Mouse (Mus musculus) embryo, embryonic 10.5 days (tissue): Measurements from ENCODE around the gene Chrm2.

Source experiments
- DNase-seq: peaks from one replicate; pipeline ENCODE4 v3.0.0-alpha.2; 2015; ENCODE audit warnings: low spot score

Gene Chrm2

GRCm38 (mm10) chr6:36387612-36388400 is at the start of gene Chrm2:
Gene Chrm2, plus strand, starts transcription at chr6:36388084.
- peak; percentile 51 for DNase-seq

- DNase-seq: no peak
Observed at GRCm38 (mm10) chr6:36373983-36374382, 13.9 kb upstream of the Chrm2 start.

GRCm38 (mm10) chr6:36377936-36378335 is 9.9 kb upstream of the Chrm2 start:
- DNase-seq: peak; percentile 17

GRCm38 (mm10) chr6:36384102-36384501 is 3.8 kb upstream of the Chrm2 start:
- no peak for DNase-seq

- peak; percentile 32 for DNase-seq
Observed at GRCm38 (mm10) chr6:36388401-36389259, 746 bp downstream of the Chrm2 start.

- peak; percentile 7 for DNase-seq
Observed at GRCm38 (mm10) chr6:36389260-36389965, 1.5 kb downstream of the Chrm2 start.

GRCm38 (mm10) chr6:36393705-36394104 is 5.8 kb downstream of the Chrm2 start:
- peak; percentile 57 for DNase-seq

GRCm38 (mm10) chr6:36405139-36405538 is 17.3 kb downstream of the Chrm2 start:
- DNase-seq: no peak

GRCm38 (mm10) chr6:36409016-36409415 is 21.1 kb downstream of the Chrm2 start:
- DNase-seq: no peak

GRCm38 (mm10) chr6:36410057-36410456 is 22.2 kb downstream of the Chrm2 start:
- DNase-seq: no peak

GRCm38 (mm10) chr6:36419716-36420115 is 31.8 kb downstream of the Chrm2 start:
- no peak for DNase-seq

GRCm38 (mm10) chr6:36437964-36438363 is 50.1 kb downstream of the Chrm2 start:
- DNase-seq: no peak

- DNase-seq: no peak
Observed at GRCm38 (mm10) chr6:36439218-36439617, 51.3 kb downstream of the Chrm2 start.

GRCm38 (mm10) chr6:36451480-36451879 is 63.6 kb downstream of the Chrm2 start:
- no peak for DNase-seq

- DNase-seq: no peak
Observed at GRCm38 (mm10) chr6:36455071-36455470, 67.2 kb downstream of the Chrm2 start.

- no peak for DNase-seq
Observed at GRCm38 (mm10) chr6:36457015-36457414, 69.1 kb downstream of the Chrm2 start.

GRCm38 (mm10) chr6:36464008-36464407 is 76.1 kb downstream of the Chrm2 start:
- no peak for DNase-seq

- DNase-seq: no peak
Observed at GRCm38 (mm10) chr6:36484132-36484665, 96.3 kb downstream of the Chrm2 start.

- DNase-seq: peak; percentile 10
Observed at GRCm38 (mm10) chr6:36507008-36507663, 119.3 kb downstream of the Chrm2 start.

GRCm38 (mm10) chr6:36507946-36508345 is 120.1 kb downstream of the Chrm2 start:
- peak; percentile 20 for DNase-seq

- no peak for DNase-seq
Observed at GRCm38 (mm10) chr6:36508469-36508868, 120.6 kb downstream of the Chrm2 start.

GRCm38 (mm10) chr6:36516508-36516907 is 128.6 kb downstream of the Chrm2 start:
- no peak for DNase-seq
